Mouse (Mus musculus) embryonic facial prominence, embryonic 12.5 days (tissue): ENCODE data around the gene Cps1. TPM values are rescaled to one million over a fixed set of nuclear protein-coding genes. Genes with fewer than 3 reads are reported as not detected.

Source experiments
- ATAC-seq: fragments of 200-750 bp; cut with Nextera tagmentation; 2 replicates; pipeline ENCODE4 v1.8.0; 2017; ENCODE audit not compliant: insufficient number of reproducible peaks, insufficient read depth, low FRiP score, low TSS enrichment
- H3K27ac ChIP-seq: fragments of 300-500 bp; sonication (generic); 2 replicates; pipeline ENCODE4 v1.5.1; 2016; ENCODE audit warnings: mild to moderate bottlenecking
- H3K27me3 ChIP-seq: fragments of 300-500 bp; sonication (generic); 2 replicates; pipeline ENCODE4 v1.6.1; 2016; ENCODE audit warnings: mild to moderate bottlenecking, moderate library complexity
- H3K36me3 ChIP-seq: fragments of 300-500 bp; sonication (generic); 2 replicates; pipeline ENCODE4 v1.6.1; 2016; ENCODE audit warnings: mild to moderate bottlenecking
- H3K4me1 ChIP-seq: fragments of 300-500 bp; sonication (generic); 2 replicates; pipeline ENCODE4 v1.6.1; 2016
- H3K4me2 ChIP-seq: fragments of 300-500 bp; sonication (generic); replicated peaks from 2 replicates; pipeline ENCODE4 v1.6.1; 2016; ENCODE audit warnings: mild to moderate bottlenecking, moderate library complexity
- H3K4me3 ChIP-seq: fragments of 300-500 bp; sonication (generic); 2 replicates; pipeline ENCODE4 v1.5.1; 2016; ENCODE audit warnings: mild to moderate bottlenecking
- H3K9ac ChIP-seq: fragments of 300-500 bp; sonication (generic); 2 replicates; pipeline ENCODE4 v1.6.1; 2016; ENCODE audit warnings: mild to moderate bottlenecking, moderate library complexity
- H3K9me3 ChIP-seq: fragments of 300-500 bp; sonication (generic); 2 replicates; pipeline ENCODE4 v1.6.1; 2016; ENCODE audit warnings: mild to moderate bottlenecking, moderate library complexity
- WGBS: fragments of 180-500 bp; shearing (Covaris S2); methylation state at CpG from one replicate; pipeline ENCODE4 v1.1.7; 2016; 5-methylcytosine and 5-hydroxymethylcytosine counted together
- polyA plus RNA-seq: library from polyadenylated mRNA; unstranded; fragments of >200 nt; fragmentation: Nextera tagmentation; extraction: Ambion mirVana; gene quantifications from 2 replicates; pipeline ENCODE4 v1.2.1, GENCODE M21; 2016

Cps1 gene
- polyA plus RNA-seq, 1 experiment from 2014 or later, result 0.13 TPM

GRCm38 (mm10) chr1:67143939-67144338, 21.1 kb downstream of the Cps1 start:
- Histone ChIP-seq H3K4me1 (no peaks in the 10 kb centered on the region), H3K27me3 (no peaks in the 10 kb centered on the region), H3K9me3 (no peaks in the 10 kb centered on the region), H3K4me3 (no peak overlapping the region), H3K4me2 (no peak overlapping the region), H3K9ac (no peak overlapping the region), H3K36me3 (no peaks in the 10 kb centered on the region), H3K27ac (no peak overlapping the region)
- no peak for ATAC-seq
- WGBS, result 7% methylated on average over 8 of the region's 8 CpGs

GRCm38 (mm10) chr1:67151246-67151645, 28.4 kb downstream of the Cps1 start:
- no peak for ATAC-seq
- no peaks in the 10 kb centered on the region for H3K27me3 ChIP-seq
- H3K9me3 ChIP-seq, result no peaks in the 10 kb centered on the region
- H3K27ac ChIP-seq, result no peak overlapping the region
- no peak overlapping the region for H3K4me3 ChIP-seq
- 81% methylated on average over 3 of the region's 3 CpGs for WGBS
- H3K4me2 ChIP-seq, result no peak overlapping the region
- no peaks in the 10 kb centered on the region for H3K36me3 ChIP-seq
- H3K9ac ChIP-seq, result no peak overlapping the region
- no peaks in the 10 kb centered on the region for H3K4me1 ChIP-seq

- 80% methylated on average over 4 of the region's 4 CpGs for WGBS
- no peaks in the 10 kb centered on the region for H3K4me1 ChIP-seq
- ATAC-seq, result no peak
- H3K4me3 ChIP-seq, result no peak overlapping the region
- H3K27me3 ChIP-seq, result no peaks in the 10 kb centered on the region
- H3K9ac ChIP-seq, result no peak overlapping the region
- H3K9me3 ChIP-seq, result no peaks in the 10 kb centered on the region
- no peak overlapping the region for H3K27ac ChIP-seq
- H3K4me2 ChIP-seq, result no peak overlapping the region
- no peaks in the 10 kb centered on the region for H3K36me3 ChIP-seq
Observed at GRCm38 (mm10) chr1:67167283-67167682, 44.5 kb downstream of the Cps1 start.

GRCm38 (mm10) chr1:67181165-67181564, 58.3 kb downstream of the Cps1 start:
- no peaks in the 10 kb centered on the region for H3K27me3 ChIP-seq
- ATAC-seq, result 0 out of 2 replicates have a peak, but pooled peaks have one; percentile 15
- no peaks in the 10 kb centered on the region for H3K36me3 ChIP-seq
- no peaks in the 10 kb centered on the region for H3K4me1 ChIP-seq
- H3K4me2 ChIP-seq, result no peak overlapping the region
- no peaks in the 10 kb centered on the region for H3K9me3 ChIP-seq
- 15% methylated on average over 7 of the region's 7 CpGs for WGBS
- H3K9ac ChIP-seq, result no peak overlapping the region
- H3K27ac ChIP-seq, result no peak overlapping the region
- H3K4me3 ChIP-seq, result no peak overlapping the region

GRCm38 (mm10) chr1:67182201-67182600, 59.4 kb downstream of the Cps1 start:
- Histone ChIP-seq H3K27me3 (no peaks in the 10 kb centered on the region), H3K36me3 (no peaks in the 10 kb centered on the region), H3K4me2 (no peak overlapping the region), H3K4me3 (no peak overlapping the region), H3K4me1 (no peaks in the 10 kb centered on the region), H3K27ac (no peak overlapping the region), H3K9me3 (no peaks in the 10 kb centered on the region), H3K9ac (no peak overlapping the region)
- WGBS, result 63% methylated on average over 7 of the region's 7 CpGs
- ATAC-seq, result no peak

- no peak for ATAC-seq
- 79% methylated on average over 6 of the region's 6 CpGs for WGBS
- no peaks in the 10 kb centered on the region for H3K36me3 ChIP-seq
- H3K4me2 ChIP-seq, result no peak overlapping the region
- no peak overlapping the region for H3K27ac ChIP-seq
- no peak overlapping the region for H3K9ac ChIP-seq
- no peak overlapping the region for H3K4me3 ChIP-seq
- no peaks in the 10 kb centered on the region for H3K4me1 ChIP-seq
- H3K27me3 ChIP-seq, result no peaks in the 10 kb centered on the region
- no peaks in the 10 kb centered on the region for H3K9me3 ChIP-seq
Observed at GRCm38 (mm10) chr1:67183532-67183931, 60.7 kb downstream of the Cps1 start.

- Histone ChIP-seq H3K36me3 (no peaks in the 10 kb centered on the region), H3K4me2 (no peak overlapping the region), H3K4me3 (no peak overlapping the region), H3K27ac (no peak overlapping the region), H3K9me3 (no peaks in the 10 kb centered on the region), H3K27me3 (no peaks in the 10 kb centered on the region), H3K9ac (no peak overlapping the region), H3K4me1 (no peaks in the 10 kb centered on the region)
- WGBS, result 79% methylated on average over 3 of the region's 3 CpGs
- no peak for ATAC-seq
Observed at GRCm38 (mm10) chr1:67184134-67184533, 61.3 kb downstream of the Cps1 start.

GRCm38 (mm10) chr1:67197335-67197734, 74.5 kb downstream of the Cps1 start:
- Histone ChIP-seq H3K4me3 (no peak overlapping the region), H3K9me3 (no peaks in the 10 kb centered on the region), H3K36me3 (no peaks in the 10 kb centered on the region), H3K4me2 (no peak overlapping the region), H3K27ac (no peak overlapping the region), H3K4me1 (no peaks in the 10 kb centered on the region), H3K27me3 (no peaks in the 10 kb centered on the region), H3K9ac (no peak overlapping the region)
- no peak for ATAC-seq
- 87% methylated on average over 2 of the region's 2 CpGs for WGBS

GRCm38 (mm10) chr1:67218339-67218944, 95.6 kb downstream of the Cps1 start:
- no peaks in the 10 kb centered on the region for H3K36me3 ChIP-seq
- no peaks in the 10 kb centered on the region for H3K4me1 ChIP-seq
- 29% methylated on average over 2 of the region's 2 CpGs for WGBS
- H3K4me3 ChIP-seq, result no peak overlapping the region
- H3K27ac ChIP-seq, result no peak overlapping the region
- no peaks in the 10 kb centered on the region for H3K27me3 ChIP-seq
- no peak overlapping the region for H3K9ac ChIP-seq
- no peak for ATAC-seq
- H3K4me2 ChIP-seq, result no peak overlapping the region
- H3K9me3 ChIP-seq, result no peaks in the 10 kb centered on the region

- Histone ChIP-seq H3K4me2 (no peak overlapping the region), H3K9me3 (no peaks in the 10 kb centered on the region), H3K27me3 (no peaks in the 10 kb centered on the region), H3K27ac (no peak overlapping the region), H3K4me1 (no peaks in the 10 kb centered on the region), H3K4me3 (no peak overlapping the region), H3K36me3 (no peaks in the 10 kb centered on the region), H3K9ac (no peak overlapping the region)
- ATAC-seq, result no peak
- 59% methylated on average over 7 of the region's 7 CpGs for WGBS
Observed at GRCm38 (mm10) chr1:67223666-67224065, 100.8 kb downstream of the Cps1 start.

GRCm38 (mm10) chr1:67234861-67235260, 112.0 kb downstream of the Cps1 start:
- no peak for ATAC-seq
- Histone ChIP-seq H3K9ac (no peak overlapping the region), H3K36me3 (no peaks in the 10 kb centered on the region), H3K9me3 (no peaks in the 10 kb centered on the region), H3K4me2 (no peak overlapping the region), H3K27ac (no peak overlapping the region), H3K27me3 (no peaks in the 10 kb centered on the region), H3K4me3 (no peak overlapping the region), H3K4me1 (no peaks in the 10 kb centered on the region)
- WGBS, result 60% methylated on average over 2 of the region's 2 CpGs

- no peak overlapping the region for H3K9ac ChIP-seq
- no peaks in the 10 kb centered on the region for H3K27me3 ChIP-seq
- H3K4me2 ChIP-seq, result no peak overlapping the region
- no peak overlapping the region for H3K4me3 ChIP-seq
- H3K36me3 ChIP-seq, result no peaks in the 10 kb centered on the region
- no peaks in the 10 kb centered on the region for H3K4me1 ChIP-seq
- ATAC-seq, result no peak
- H3K9me3 ChIP-seq, result no peaks in the 10 kb centered on the region
- no peak overlapping the region for H3K27ac ChIP-seq
- 47% methylated on average over 7 of the region's 7 CpGs for WGBS
Observed at GRCm38 (mm10) chr1:67235468-67236217, 112.8 kb downstream of the Cps1 start.
